Mouse (Mus musculus): ENCODE results near the gene Gjb5. TPM values are rescaled to one million over a fixed set of nuclear protein-coding genes. Genes with fewer than 3 reads are reported as not detected.

The Gjb5 gene
- total RNA-seq, 2 experiments from 2014 or later = 0.53 to 0.55 TPM

- intact Hi-C loops (cut with DNase I) = no loop called here
Measured at GRCm38 (mm10) chr4:127352594-127352993, 5.4 kb downstream of the Gjb5 start.

GRCm38 (mm10) chr4:127349560-127350300 is 8.3 kb downstream of the Gjb5 start:
- intact Hi-C loops (cut with DNase I) = no loop called here
- DNase-seq = no peak

More at GRCm38 (mm10) chr4:127352594-127352993, 5.4 kb downstream of the Gjb5 start:
- DNase-seq = no peak

- DNase-seq = no peak
- intact Hi-C loops (cut with DNase I) = no loop called here
Measured at GRCm38 (mm10) chr4:127345000-127345399, 13.0 kb downstream of the Gjb5 start.

GRCm38 (mm10) chr4:127341372-127341771 is 16.6 kb downstream of the Gjb5 start:
- DNase-seq = no peak
- intact Hi-C loops (cut with DNase I) = no loop called here

- no peak for DNase-seq
- intact Hi-C loops (cut with DNase I) = no loop called here
Measured at GRCm38 (mm10) chr4:127337668-127338067, 20.3 kb downstream of the Gjb5 start.

GRCm38 (mm10) chr4:127334870-127335504 is 23.0 kb downstream of the Gjb5 start:
- intact Hi-C loops (cut with DNase I) = no loop called here
- DNase-seq = no peak

- no peak for DNase-seq
- intact Hi-C loops (cut with DNase I) = no loop called here
Measured at GRCm38 (mm10) chr4:127331171-127331570, 26.8 kb downstream of the Gjb5 start.

GRCm38 (mm10) chr4:127330181-127331100 is 27.5 kb downstream of the Gjb5 start, which contains the start of gene Gjb3:
Gene Gjb3 (minus strand): TSS chr4:127330844.
- DNase-seq = no peak
- intact Hi-C loops (cut with DNase I) = no loop called here

DNA sequence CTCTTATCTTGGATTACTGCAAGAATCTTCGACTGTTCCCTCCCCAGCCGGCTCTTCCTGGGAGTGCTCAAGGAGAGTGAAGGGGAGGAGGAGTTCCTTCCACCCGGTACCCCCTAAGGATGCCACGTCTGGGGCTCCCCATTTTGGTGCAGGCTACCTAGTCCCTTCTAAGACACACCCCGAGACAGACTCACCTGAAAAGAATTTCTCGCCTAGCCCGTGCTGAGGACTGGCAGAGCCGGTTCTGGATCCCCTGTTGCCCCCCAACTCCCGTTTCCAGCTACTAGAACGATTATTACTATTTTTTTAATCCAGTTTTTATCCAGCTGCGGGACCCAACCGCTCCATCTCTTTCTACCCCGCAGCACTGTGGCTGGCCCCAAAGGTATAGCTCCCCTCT is 28.2 kb downstream of the Gjb5 start:
- no peak for DNase-seq
- intact Hi-C loops (cut with DNase I) = loop anchor here (10.0 kb wide), 1 partner anchor 285 kb away; no protein-coding TSS in a partner anchor

- intact Hi-C loops (cut with DNase I) = loop anchor here (10.0 kb wide), 1 partner anchor 284 kb away; no protein-coding TSS in a partner anchor
- no peak for DNase-seq
Measured at GRCm38 (mm10) chr4:127329046-127329445, 28.9 kb downstream of the Gjb5 start.

DNA sequence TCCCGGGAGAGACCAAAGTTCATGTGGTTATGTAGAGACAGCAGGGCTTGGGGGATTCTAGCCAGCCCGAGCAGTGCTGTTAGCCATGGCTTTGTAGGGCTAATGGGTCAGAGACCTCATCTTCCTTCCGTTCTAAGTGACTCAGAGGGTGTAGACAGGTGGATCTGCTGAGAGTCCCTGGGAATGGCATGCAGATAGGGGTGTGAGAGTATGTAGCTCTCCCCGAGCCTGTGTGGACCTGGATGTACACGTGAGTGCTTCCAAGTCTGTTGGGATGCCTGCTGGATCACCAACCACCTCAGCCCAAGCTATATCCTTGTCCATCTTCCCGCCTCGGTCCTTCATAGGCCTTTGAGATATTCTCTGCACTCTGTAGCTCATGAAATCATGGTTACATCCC is 29.6 kb downstream of the Gjb5 start:
- DNase-seq = no peak
- intact Hi-C loops (cut with DNase I) = loop anchor here (10.0 kb wide), 1 partner anchor 284 kb away; no protein-coding TSS in a partner anchor

GRCm38 (mm10) chr4:127327749-127328148 is 30.2 kb downstream of the Gjb5 start:
- intact Hi-C loops (cut with DNase I) = loop anchor here (10.0 kb wide), 1 partner anchor 283 kb away; no protein-coding TSS in a partner anchor

DNA sequence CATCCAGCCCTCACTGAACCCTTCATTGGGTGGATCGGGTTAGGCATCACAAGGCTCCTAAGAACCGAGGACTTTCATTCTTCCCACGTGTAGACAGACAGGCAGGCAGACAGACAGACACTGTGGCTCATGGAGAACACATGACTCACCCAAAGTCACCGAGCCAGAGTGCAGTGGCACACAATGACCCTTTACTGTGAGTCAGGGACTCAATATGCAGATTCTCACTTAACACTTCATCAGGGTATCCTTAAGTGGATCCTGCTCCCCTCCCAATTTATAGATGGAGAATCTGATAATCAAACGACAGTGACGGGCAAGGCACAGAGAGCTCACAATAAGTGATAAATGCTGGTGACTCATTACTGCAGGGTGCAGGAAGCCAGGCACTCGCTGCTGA is 30.7 kb downstream of the Gjb5 start:
- intact Hi-C loops (cut with DNase I) = loop anchor here (10.0 kb wide), 1 partner anchor 282 kb away; no protein-coding TSS in a partner anchor
- no peak for DNase-seq

More at GRCm38 (mm10) chr4:127327749-127328148, 30.2 kb downstream of the Gjb5 start:
- DNase-seq = no peak

DNA sequence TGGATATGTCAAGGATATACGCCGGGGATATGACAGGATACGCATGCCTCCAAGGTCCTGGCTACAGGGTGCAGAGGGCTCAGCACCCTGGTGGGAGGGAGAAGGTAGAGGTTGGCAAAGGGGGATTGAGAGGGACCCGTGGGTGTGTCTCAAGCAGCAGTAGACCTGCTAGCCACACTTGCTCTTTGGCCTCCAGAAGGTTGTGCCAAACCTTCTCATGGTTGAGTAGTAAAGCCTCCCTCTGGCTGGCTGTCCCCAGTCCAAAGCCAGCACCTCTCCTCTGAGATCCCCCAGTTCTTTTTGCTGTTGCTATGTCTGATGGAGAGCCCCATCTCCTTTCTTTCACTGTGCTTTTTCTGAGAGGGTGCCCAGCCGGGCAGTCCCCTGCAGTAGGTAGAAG is 32.7 kb downstream of the Gjb5 start:
- intact Hi-C loops (cut with DNase I) = loop anchor here (10.0 kb wide), 1 partner anchor 280 kb away; no protein-coding TSS in a partner anchor
- DNase-seq = no peak

DNA sequence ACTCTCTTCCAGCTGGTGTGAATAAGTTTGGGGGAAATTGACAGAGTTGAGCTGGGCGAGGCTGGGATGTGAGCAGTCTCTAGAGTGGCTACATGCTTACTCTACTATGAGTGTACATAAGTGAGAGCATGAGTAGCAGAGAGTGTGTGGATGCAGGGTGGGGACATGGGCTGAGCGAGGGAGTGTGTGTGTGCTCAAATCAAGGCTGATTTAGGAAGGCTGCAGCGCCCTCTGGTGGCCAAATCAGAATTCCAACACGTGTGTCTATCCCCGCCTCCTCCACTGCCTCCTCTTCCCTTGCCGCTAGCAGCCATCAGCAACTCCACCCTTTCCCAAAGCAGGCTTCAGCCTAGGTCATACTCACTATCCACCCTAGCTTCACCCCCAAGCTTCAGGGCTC is 33.2 kb downstream of the Gjb5 start:
- DNase-seq = peak; percentile 75 to 87

GRCm38 (mm10) chr4:127324296-127324695 is 33.7 kb downstream of the Gjb5 start:
- intact Hi-C loops (cut with DNase I) = loop anchor here (10.0 kb wide), 1 partner anchor 279 kb away; no protein-coding TSS in a partner anchor
- no peak for DNase-seq

More for the DNA sequence above, 33.2 kb downstream of the Gjb5 start:
- intact Hi-C loops (cut with DNase I) = loop anchor here (10.0 kb wide), 1 partner anchor 280 kb away; no protein-coding TSS in a partner anchor

DNA sequence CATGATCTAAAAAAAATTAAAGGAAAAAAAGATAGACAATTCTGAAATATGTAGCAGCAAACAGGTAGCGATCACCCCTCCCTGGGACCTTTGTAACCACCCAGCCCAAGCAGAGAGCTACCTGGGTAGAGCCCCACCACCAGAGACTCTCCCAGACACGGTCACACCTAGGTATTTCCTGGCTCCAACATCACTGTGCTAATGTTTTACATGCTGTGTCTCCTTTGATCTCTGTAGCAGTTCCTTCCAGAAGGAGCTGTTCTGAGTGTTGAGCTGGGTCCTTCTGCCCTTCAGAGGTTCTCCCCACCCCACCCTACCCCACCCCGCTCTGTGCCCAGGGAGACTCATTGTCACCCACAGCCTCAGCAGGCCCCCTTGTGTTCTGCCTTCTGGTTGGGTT is 34.3 kb downstream of the Gjb5 start:
- DNase-seq = no peak
- intact Hi-C loops (cut with DNase I) = loop anchor here (10.0 kb wide), 1 partner anchor 279 kb away; no protein-coding TSS in a partner anchor

DNA sequence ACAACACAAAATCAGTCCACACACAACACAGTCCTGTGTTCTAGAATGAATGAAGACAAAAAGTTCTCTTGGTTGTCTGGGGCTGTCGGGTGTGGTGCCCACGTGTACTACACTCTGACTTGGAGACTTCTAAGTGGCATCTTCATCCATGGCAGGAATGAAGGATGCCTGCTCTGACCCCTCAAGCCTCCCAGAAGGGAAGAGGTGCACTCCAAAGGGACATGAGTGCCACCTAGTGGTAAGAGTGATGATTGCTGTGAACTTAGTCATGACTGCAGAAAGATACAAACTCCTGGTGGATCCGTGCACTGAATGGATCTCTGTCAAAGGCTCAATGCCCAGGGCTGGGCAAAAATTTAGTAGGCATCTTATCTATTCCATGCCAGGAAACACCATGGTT is 38.4 kb downstream of the Gjb5 start:
- intact Hi-C loops (cut with DNase I) = loop anchor here (1.0 to 10.0 kb wide), 4 partner anchors 69 to 275 kb away; partner anchors contain the start of gene Zmym6

DNA sequence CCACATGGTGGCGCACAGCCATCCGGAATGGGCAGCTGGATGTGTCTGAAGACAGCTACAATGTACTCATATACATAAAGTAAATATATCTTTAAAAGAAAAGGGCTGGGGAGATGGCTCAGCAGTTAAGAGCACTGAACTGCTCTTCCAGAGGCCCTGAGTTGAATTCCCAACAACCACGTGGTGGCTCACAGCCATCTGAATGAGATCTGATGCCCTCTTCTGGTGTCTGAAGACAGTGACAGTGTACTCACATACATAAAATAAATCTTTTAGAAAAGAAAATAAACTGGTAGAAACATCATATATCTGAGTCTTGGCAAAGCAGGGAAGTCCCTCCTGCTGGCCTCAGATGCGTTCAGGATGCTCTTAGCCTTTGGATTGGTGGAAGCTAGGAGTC is 40.8 kb downstream of the Gjb5 start:
- intact Hi-C loops (cut with DNase I) = loop anchor here (10.0 kb wide), 1 partner anchor 242 kb away; the partner anchor contains the start of gene Zmym6
- peak in 1 of 2 experiments; percentile 36 for DNase-seq

More for the DNA sequence above, 38.4 kb downstream of the Gjb5 start:
- DNase-seq = peak; percentile 80 to 89

- intact Hi-C loops (cut with DNase I) = loop anchor here (10.0 kb wide), 1 partner anchor 241 kb away; the partner anchor contains the start of gene Zmym6
- no peak for DNase-seq
Measured at GRCm38 (mm10) chr4:127315753-127316152, 42.2 kb downstream of the Gjb5 start.

Measured in heart, postnatal 10 days (tissue).